Mouse (Mus musculus) Patski (cell line): ENCODE measurements at regions not wholly inside any gene's neighbourhood (a gene's known extent, or its start where the extent isn't known, plus 50 kb on each side); places are given as distances from the start of the nearest gene placed in this dataset.
A peak's percentile ranks its signal among the peaks of the same experiment; 100 is the strongest.

ENCODE experiments used
- ATAC-seq: fragments of 100-300 bp; one replicate; pipeline ENCODE4 v1.8.0; 2021
- CTCF ChIA-PET: fragments of 350-600 bp; sonication (Branson Sonifier 250); formaldehyde crosslinking; loops from one replicate; lab custom pipeline; 2022; ENCODE audit warnings: inconsistent platforms; lab: Charles Lee
- POLR2A ChIA-PET: fragments of 350-600 bp; sonication (Branson Sonifier 250); formaldehyde crosslinking; loops from one replicate; lab custom pipeline; 2022; ENCODE audit warnings: antibody characterized with exemption, inconsistent platforms; lab: Charles Lee
- DNase-seq: peaks from one replicate; pipeline ENCODE4 v3.0.0-alpha.2; 2011; ENCODE audit warnings: low read depth, low spot score
- H3K27me3 ChIP-seq: fragments of 371-371 bp; one replicate; pipeline ENCODE4 v1.5.1; 2021
- CTCF ChIP-seq: fragments of 100-300 bp; IDR thresholded peaks from one replicate; pipeline ENCODE4 v1.5.1; 2021
- in situ Hi-C: fragments of 300-500 bp; cut with MboI; formaldehyde crosslinking; loops from 3 replicates; pipeline ENCODE4 v1.11.1; 2018; ENCODE audit warnings: low pct_unique_long_range_greater_than_20kb, mixed read lengths

- in situ Hi-C loops = no loop called here
- no peak for TF ChIP-seq CTCF
- ChIA-PET CTCF (interaction anchor here (1.2 kb wide), 1 partner anchor 28 kb away, joined by 4 read pairs; no protein-coding TSS in a partner anchor), POLR2A (interaction anchor here (0.6 kb wide), 1 partner anchor 585 kb away, joined by 6 read pairs; no protein-coding TSS in a partner anchor)
- DNase-seq (no peak), ATAC-seq (no peak)
- no peaks in the 10 kb centered on the region for H3K27me3 ChIP-seq
Observed at GRCm38 (mm10) chr8:35233520-35234186, 531.9 kb upstream of the Gm19410 start.

GRCm38 (mm10) chr8:35234436-35234835 lies 531.2 kb upstream of the Gm19410 start:
- no peaks in the 10 kb centered on the region for H3K27me3 ChIP-seq
- ChIA-PET CTCF (interaction anchor here (1.2 kb wide), 1 partner anchor 28 kb away, joined by 4 read pairs; no protein-coding TSS in a partner anchor), POLR2A (no interaction called here)
- no peak for TF ChIP-seq CTCF
- in situ Hi-C loops = no loop called here
- DNase-seq (no peak), ATAC-seq (no peak)

GRCm38 (mm10) chr8:35235815-35236509 lies 529.6 kb upstream of the Gm19410 start:
- no peak for ATAC-seq
- ChIA-PET POLR2A (no interaction called here), CTCF (interaction anchor here (0.8 to 1.8 kb wide), 2 partner anchors 9 to 14 kb away, joined by 4 to 5 read pairs; no protein-coding TSS in a partner anchor)
- no peaks in the 10 kb centered on the region for H3K27me3 ChIP-seq
- in situ Hi-C loops = no loop called here
- no peak for DNase-seq
- TF ChIP-seq CTCF = no peak

GRCm38 (mm10) chr8:35237279-35237678 lies 528.3 kb upstream of the Gm19410 start:
- POLR2A ChIA-PET = no interaction called here
- no peak for TF ChIP-seq CTCF

GRCm38 (mm10) chr8:35240884-35241283 lies 524.7 kb upstream of the Gm19410 start:
- in situ Hi-C loops = no loop called here
- no peak for ATAC-seq
- DNase-seq = no peak
- POLR2A ChIA-PET = no interaction called here
- no peaks in the 10 kb centered on the region for H3K27me3 ChIP-seq
- CTCF ChIA-PET = interaction anchor here (1.4 kb wide), 1 partner anchor 12 kb away, joined by 6 read pairs; no protein-coding TSS in a partner anchor
- TF ChIP-seq CTCF = no peak

More at GRCm38 (mm10) chr8:35237279-35237678, 528.3 kb upstream of the Gm19410 start:
- DNase-seq (no peak), ATAC-seq (no peak)
- no peaks in the 10 kb centered on the region for H3K27me3 ChIP-seq
- CTCF ChIA-PET = no interaction called here
- in situ Hi-C loops = no loop called here

- no peak for ATAC-seq
- no peak for DNase-seq
- CTCF ChIA-PET = interaction anchor here (0.6 to 1.1 kb wide), 2 partner anchors 12 to 19 kb away, joined by 3 read pairs; no protein-coding TSS in a partner anchor
- in situ Hi-C loops = no loop called here
- H3K27me3 ChIP-seq = no peaks in the 10 kb centered on the region
- TF ChIP-seq CTCF = no peak
- POLR2A ChIA-PET = no interaction called here
Observed at GRCm38 (mm10) chr8:35243555-35243954, 522.0 kb upstream of the Gm19410 start.

- DNase-seq (no peak), ATAC-seq (no peak)
- POLR2A ChIA-PET = no interaction called here
- CTCF ChIA-PET = no interaction called here
- in situ Hi-C loops = no loop called here
- no peaks in the 10 kb centered on the region for H3K27me3 ChIP-seq
- no peak for TF ChIP-seq CTCF
Observed at GRCm38 (mm10) chr8:35249747-35250375, 515.7 kb upstream of the Gm19410 start.

- ChIA-PET CTCF (no interaction called here), POLR2A (no interaction called here)
- in situ Hi-C loops = no loop called here
- DNase-seq (no peak), ATAC-seq (no peak)
- no peak for TF ChIP-seq CTCF
- no peaks in the 10 kb centered on the region for H3K27me3 ChIP-seq
Observed at GRCm38 (mm10) chr8:35250641-35251040, 514.9 kb upstream of the Gm19410 start.

GRCm38 (mm10) chr8:35253946-35254345 lies 511.6 kb upstream of the Gm19410 start:
- POLR2A ChIA-PET = no interaction called here
- no peak for DNase-seq
- no peak for ATAC-seq
- CTCF ChIA-PET = interaction anchor here (2.0 kb wide), 1 partner anchor 14 kb away, joined by 6 read pairs; no protein-coding TSS in a partner anchor
- no peaks in the 10 kb centered on the region for H3K27me3 ChIP-seq
- no peak for TF ChIP-seq CTCF
- in situ Hi-C loops = no loop called here

GRCm38 (mm10) chr8:35255327-35255726 lies 510.3 kb upstream of the Gm19410 start:
- in situ Hi-C loops = no loop called here
- H3K27me3 ChIP-seq = no peaks in the 10 kb centered on the region
- POLR2A ChIA-PET = interaction anchor here (0.5 kb wide), 1 partner anchor 186 kb away, joined by 7 read pairs; no protein-coding TSS in a partner anchor
- ATAC-seq (no peak), DNase-seq (no peak)
- TF ChIP-seq CTCF = no peak
- CTCF ChIA-PET = interaction anchor here (0.5 to 0.6 kb wide), 2 partner anchors 10 to 56 kb away, joined by 3 read pairs; no protein-coding TSS in a partner anchor

GRCm38 (mm10) chr8:35256958-35257357 lies 508.6 kb upstream of the Gm19410 start:
- POLR2A ChIA-PET = no interaction called here
- CTCF ChIA-PET = no interaction called here
- DNase-seq (no peak), ATAC-seq (no peak)
- H3K27me3 ChIP-seq = no peaks in the 10 kb centered on the region
- in situ Hi-C loops = no loop called here
- peak; percentile 36 for TF ChIP-seq CTCF
